Mouse (Mus musculus) heart, adult 2 months (tissue): ENCODE results near the gene Tnrc6b.

Experiments
- CTCF ChIP-seq: fragments of 200-600 bp; IDR thresholded peaks from 2 replicates; pipeline ENCODE4 v1.8.1; 2022; ENCODE audit warnings: antibody characterized with exemption, mild to moderate bottlenecking, moderate library complexity
- EP300 ChIP-seq: fragments of 200-500 bp; IDR thresholded peaks from 2 replicates; pipeline ENCODE4 v1.6.1; 2011; ENCODE audit warnings: low read depth, low read length, control low read depth; ENCODE audit not compliant: insufficient read depth
- POLR2A ChIP-seq: fragments of 200-500 bp; IDR thresholded peaks from 2 replicates; pipeline ENCODE4 v1.6.1; 2011; ENCODE audit warnings: mild to moderate bottlenecking, low read depth, low read length, control low read depth; ENCODE audit not compliant: insufficient read depth

DNA sequence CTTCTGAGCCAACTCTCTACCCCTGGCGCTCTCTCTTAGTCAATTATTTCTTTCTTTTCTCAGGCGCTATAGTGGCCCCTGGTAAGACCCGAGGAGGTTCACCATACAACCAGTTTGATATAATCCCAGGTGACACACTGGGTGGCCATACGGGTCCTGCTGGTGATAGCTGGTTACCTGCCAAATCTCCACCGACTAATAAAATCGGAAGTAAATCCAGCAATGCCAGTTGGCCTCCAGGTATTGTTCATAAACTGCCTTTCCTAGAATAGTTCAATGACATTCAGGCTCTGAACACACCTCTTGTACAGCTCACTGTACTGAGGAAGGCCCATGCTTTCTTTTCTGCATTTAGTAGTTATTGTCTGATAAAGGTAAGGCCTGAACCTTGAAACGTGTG, 205.5 kb downstream of the Tnrc6b start:
- no peak for TF ChIP-seq CTCF
- TF ChIP-seq POLR2A, result no peak
- no peak for TF ChIP-seq EP300
